Mouse (Mus musculus) limb, embryonic 13.5 days (tissue): ENCODE data around the gene Rab31. TPM values are rescaled to one million over a fixed set of nuclear protein-coding genes. Genes with fewer than 3 reads are reported as not detected.
A peak's percentile ranks its signal among the peaks of the same experiment; 100 is the strongest.

Experiments
- ATAC-seq: fragments of 200-750 bp; cut with Nextera tagmentation; 2 replicates; pipeline ENCODE4 v1.8.0; 2017; ENCODE audit warnings: low read depth, moderate number of reproducible peaks, moderate TSS enrichment; ENCODE audit not compliant: low FRiP score
- H3K27ac ChIP-seq: fragments of 300-500 bp; sonication (generic); 2 replicates; pipeline ENCODE4 v1.5.1; 2015; ENCODE audit warnings: inconsistent platforms, mild to moderate bottlenecking, moderate library complexity
- H3K27me3 ChIP-seq: fragments of 300-500 bp; sonication (generic); 2 replicates; pipeline ENCODE4 v1.6.1; 2015; ENCODE audit warnings: mild to moderate bottlenecking, inconsistent platforms
- H3K36me3 ChIP-seq: fragments of 300-500 bp; sonication (generic); 2 replicates; pipeline ENCODE4 v1.6.1; 2015; ENCODE audit warnings: inconsistent platforms, mild to moderate bottlenecking, moderate library complexity
- H3K4me1 ChIP-seq: fragments of 300-500 bp; sonication (generic); 2 replicates; pipeline ENCODE4 v1.6.1; 2015; ENCODE audit warnings: inconsistent platforms
- H3K4me2 ChIP-seq: fragments of 300-500 bp; sonication (generic); replicated peaks from 2 replicates; pipeline ENCODE4 v1.6.1; 2015; ENCODE audit warnings: inconsistent platforms, mild to moderate bottlenecking, moderate library complexity
- H3K4me3 ChIP-seq: fragments of 300-500 bp; sonication (generic); 2 replicates; pipeline ENCODE4 v1.5.1; 2015; ENCODE audit warnings: moderate library complexity, mild to moderate bottlenecking, inconsistent platforms
- H3K9ac ChIP-seq: fragments of 300-500 bp; sonication (generic); 2 replicates; pipeline ENCODE4 v1.6.1; 2015; ENCODE audit warnings: mild to moderate bottlenecking, inconsistent platforms
- H3K9me3 ChIP-seq: fragments of 300-500 bp; sonication (generic); 2 replicates; pipeline ENCODE4 v1.6.1; 2016; ENCODE audit warnings: inconsistent platforms
- WGBS: fragments of 180-500 bp; shearing (Covaris S2); methylation state at CpG from one replicate; pipeline ENCODE4 v1.1.7; 2015; 5-methylcytosine and 5-hydroxymethylcytosine counted together
- polyA plus RNA-seq: library from polyadenylated mRNA; unstranded; fragments of >200 nt; fragmentation: Nextera tagmentation; extraction: Ambion mirVana; gene quantifications from 2 replicates; pipeline ENCODE4 v1.2.1, GENCODE M21; 2015

Gene Rab31
- polyA plus RNA-seq, 1 experiment from 2014 or later = 61.6 TPM

GRCm38 (mm10) chr17:65625563-65625962, 147.0 kb downstream of the Rab31 start:
- Histone ChIP-seq H3K4me1 (no peaks in the 10 kb centered on the region), H3K4me3 (no peak overlapping the region), H3K9me3 (peaks cover 9% of the 10 kb centered on the region; the same call in 1 of the 2 replicates), H3K27ac (no peak overlapping the region), H3K4me2 (no peak overlapping the region), H3K9ac (no peak overlapping the region), H3K36me3 (no peaks in the 10 kb centered on the region), H3K27me3 (no peaks in the 10 kb centered on the region)
- 80% methylated on average over 6 of the region's 6 CpGs for WGBS
- no peak for ATAC-seq

- no peak overlapping the region for H3K4me2 ChIP-seq
- no peaks in the 10 kb centered on the region for H3K4me1 ChIP-seq
- H3K27ac ChIP-seq = no peak overlapping the region
- ATAC-seq = no peak
- H3K36me3 ChIP-seq = no peaks in the 10 kb centered on the region
- H3K4me3 ChIP-seq = no peak overlapping the region
- H3K9me3 ChIP-seq = peaks cover 9% of the 10 kb centered on the region; the same call in 1 of the 2 replicates
- H3K27me3 ChIP-seq = no peaks in the 10 kb centered on the region
- H3K9ac ChIP-seq = no peak overlapping the region
Observed at GRCm38 (mm10) chr17:65623130-65623529, 149.4 kb downstream of the Rab31 start.

DNA sequence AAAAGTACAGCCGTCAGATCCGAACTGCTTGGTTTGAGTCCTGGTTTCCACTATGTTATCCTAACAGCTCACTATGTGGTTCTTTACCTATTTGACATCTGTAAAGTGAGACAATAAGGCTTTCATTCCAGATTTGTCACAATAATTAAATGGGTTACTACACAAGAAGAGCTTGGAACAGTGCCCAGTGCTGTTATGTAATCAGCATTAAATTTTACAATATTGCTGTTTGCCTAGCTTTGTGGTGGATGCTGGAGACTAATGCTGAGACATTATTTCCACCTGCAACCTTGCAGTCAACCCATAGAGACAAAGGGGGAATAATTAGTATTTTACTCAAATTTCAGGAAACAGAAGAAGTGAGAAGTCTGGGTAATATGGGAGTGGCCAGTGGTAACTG, 154.1 kb downstream of the Rab31 start:
- Histone ChIP-seq H3K9ac (no peak overlapping the region), H3K4me3 (no peak overlapping the region), H3K9me3 (no peaks in the 10 kb centered on the region), H3K36me3 (no peaks in the 10 kb centered on the region), H3K27me3 (no peaks in the 10 kb centered on the region), H3K27ac (no peak overlapping the region), H3K4me1 (0 out of 2 replicates have a peak, but pooled peaks cover 6% of the 10 kb centered on the region), H3K4me2 (no peak overlapping the region)
- 68% methylated on average over 2 of the region's 2 CpGs for WGBS
- no peak for ATAC-seq

GRCm38 (mm10) chr17:65615678-65616077, 156.9 kb downstream of the Rab31 start:
- H3K9me3 ChIP-seq = no peaks in the 10 kb centered on the region
- no peak overlapping the region for H3K4me3 ChIP-seq
- no peak overlapping the region for H3K9ac ChIP-seq
- no peak for ATAC-seq
- no peak overlapping the region for H3K4me2 ChIP-seq
- no peaks in the 10 kb centered on the region for H3K36me3 ChIP-seq
- H3K27me3 ChIP-seq = no peaks in the 10 kb centered on the region
- no peak overlapping the region for H3K27ac ChIP-seq
- peaks cover 11% of the 10 kb centered on the region for H3K4me1 ChIP-seq
- 43% methylated on average over 3 of the region's 3 CpGs for WGBS

GRCm38 (mm10) chr17:65614431-65614830, 158.1 kb downstream of the Rab31 start:
- Histone ChIP-seq H3K27ac (peak overlapping the region; percentile 99), H3K27me3 (no peaks in the 10 kb centered on the region)
- 1% methylated on average over 9 of the region's 9 CpGs for WGBS

DNA sequence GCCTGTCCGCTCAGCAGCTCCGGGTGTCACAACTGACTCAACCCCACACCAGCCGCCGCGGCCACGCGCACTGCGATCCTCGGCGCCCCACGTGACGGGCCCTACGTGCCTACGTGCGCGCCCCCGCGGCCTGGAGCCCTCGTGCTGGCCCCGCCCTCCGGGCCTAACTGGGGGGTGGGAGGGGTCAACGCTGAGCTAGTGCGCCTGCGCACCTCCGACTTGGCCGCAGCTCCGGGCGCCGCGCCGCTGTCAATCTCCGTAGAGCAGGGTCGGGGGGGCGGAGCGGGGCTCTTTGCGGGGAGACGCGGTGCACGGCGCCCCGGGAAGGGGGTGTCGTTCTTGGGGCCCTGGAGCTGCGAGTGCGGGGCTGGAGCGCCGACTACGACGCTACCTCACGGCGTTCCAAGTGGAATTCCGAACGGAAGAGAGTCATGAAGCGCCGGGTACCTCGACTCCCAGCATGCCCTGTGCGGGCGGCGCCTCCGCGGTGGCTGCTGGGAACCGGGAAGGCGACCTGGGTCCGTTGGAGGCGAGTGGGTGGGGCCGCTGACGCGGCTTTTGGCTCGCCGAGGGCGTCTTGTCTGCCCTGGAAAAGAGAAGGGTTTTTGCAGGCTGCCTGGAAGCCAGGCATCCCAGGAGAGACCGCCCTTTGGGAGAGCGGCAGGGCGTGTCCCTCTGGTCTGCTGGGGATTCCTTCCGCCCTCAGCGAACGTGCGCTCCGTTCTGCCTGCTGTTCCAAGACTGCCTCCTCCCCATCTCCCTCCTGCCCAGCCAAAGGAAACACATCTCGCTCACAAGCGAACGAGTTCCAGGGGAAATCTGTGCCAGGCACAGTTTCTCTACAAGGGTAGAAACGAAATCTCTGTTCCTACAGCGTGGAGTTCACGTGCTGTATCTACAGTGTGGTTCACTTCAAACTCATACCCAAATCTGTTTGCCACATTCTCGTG, 158.8 kb downstream of the Rab31 start, which contains the start of gene Vapa:
Gene Vapa, minus strand, starts transcription at position 93 of the 950 bp plus-strand sequence.
- Histone ChIP-seq H3K36me3 (no peaks in the 10 kb centered on the region), H3K4me3 (peak within 1 kb of the TSS; percentile 89), H3K9me3 (no peaks in the 10 kb centered on the region), H3K27me3 (no peaks in the 10 kb centered on the region), H3K9ac (peak within 1 kb of the TSS; percentile 98), H3K27ac (peak within 1 kb of the TSS; percentile 99), H3K4me1 (peaks cover 21% of the 10 kb centered on the region), H3K4me2 (peak within 1 kb of the TSS; percentile 83)
- WGBS = under 1% methylated on average over 76 of the region's 85 CpGs
- peak; percentile 92 for ATAC-seq

More at GRCm38 (mm10) chr17:65614431-65614830, 158.1 kb downstream of the Rab31 start:
- peak overlapping the region; percentile 89 for H3K4me3 ChIP-seq
- H3K36me3 ChIP-seq = no peaks in the 10 kb centered on the region
- no peaks in the 10 kb centered on the region for H3K9me3 ChIP-seq
- peaks cover 14% of the 10 kb centered on the region for H3K4me1 ChIP-seq
- H3K9ac ChIP-seq = peak overlapping the region; percentile 98
- ATAC-seq = no peak
- H3K4me2 ChIP-seq = peak overlapping the region; percentile 78

GRCm38 (mm10) chr17:65613142-65613462, 159.4 kb downstream of the Rab31 start:
- Histone ChIP-seq H3K9me3 (no peaks in the 10 kb centered on the region), H3K4me3 (peak overlapping the region; percentile 89), H3K4me1 (peaks cover 27% of the 10 kb centered on the region), H3K9ac (peak overlapping the region; percentile 98), H3K4me2 (peak overlapping the region; percentile 83), H3K27me3 (no peaks in the 10 kb centered on the region), H3K27ac (peak overlapping the region; percentile 99), H3K36me3 (no peaks in the 10 kb centered on the region)
- peak; percentile 68 for ATAC-seq
- WGBS = 0% methylated on average over 33 of the region's 42 CpGs

- ATAC-seq = peak; percentile 28
- Histone ChIP-seq H3K9me3 (no peaks in the 10 kb centered on the region), H3K4me3 (peak overlapping the region; percentile 89), H3K4me2 (peak overlapping the region; percentile 83), H3K4me1 (peaks cover 31% of the 10 kb centered on the region), H3K27me3 (no peaks in the 10 kb centered on the region), H3K9ac (peak overlapping the region; percentile 98), H3K36me3 (no peaks in the 10 kb centered on the region), H3K27ac (peak overlapping the region; percentile 99)
- under 1% methylated on average over 50 of the region's 91 CpGs for WGBS
Observed at GRCm38 (mm10) chr17:65612391-65613141, 160.0 kb downstream of the Rab31 start.

GRCm38 (mm10) chr17:65611721-65612120, 160.8 kb downstream of the Rab31 start:
- no peak for ATAC-seq
- Histone ChIP-seq H3K27ac (no peak overlapping the region), H3K36me3 (no peaks in the 10 kb centered on the region), H3K27me3 (no peaks in the 10 kb centered on the region), H3K4me1 (peaks cover 31% of the 10 kb centered on the region), H3K9ac (peak overlapping the region; percentile 98; the same call in 1 of the 2 replicates), H3K9me3 (no peaks in the 10 kb centered on the region), H3K4me2 (peak overlapping the region; percentile 83), H3K4me3 (peak overlapping the region; percentile 89)
- WGBS = 7% methylated on average over 4 of the region's 4 CpGs

- Histone ChIP-seq H3K4me1 (peaks cover 35% of the 10 kb centered on the region), H3K9me3 (no peaks in the 10 kb centered on the region), H3K4me3 (no peak overlapping the region), H3K4me2 (no peak overlapping the region), H3K36me3 (no peaks in the 10 kb centered on the region), H3K27ac (no peak overlapping the region), H3K9ac (no peak overlapping the region), H3K27me3 (no peaks in the 10 kb centered on the region)
- WGBS = 81% methylated on average over 5 of the region's 5 CpGs
- no peak for ATAC-seq
Observed at GRCm38 (mm10) chr17:65608743-65609142, 163.8 kb downstream of the Rab31 start.

GRCm38 (mm10) chr17:65608312-65608687, 164.3 kb downstream of the Rab31 start:
- ATAC-seq = no peak
- no peak overlapping the region for H3K27ac ChIP-seq
- no peaks in the 10 kb centered on the region for H3K9me3 ChIP-seq
- WGBS = 83% methylated on average over 2 of the region's 2 CpGs
- peaks cover 36% of the 10 kb centered on the region for H3K4me1 ChIP-seq
- no peaks in the 10 kb centered on the region for H3K36me3 ChIP-seq
- H3K4me2 ChIP-seq = no peak overlapping the region
- no peak overlapping the region for H3K9ac ChIP-seq
- no peaks in the 10 kb centered on the region for H3K27me3 ChIP-seq
- no peak overlapping the region for H3K4me3 ChIP-seq
